Mouse (Mus musculus): ENCODE measurements at regions not wholly inside any gene's neighbourhood (a gene's known extent, or its start where the extent isn't known, plus 50 kb on each side); places are given as distances from the start of the nearest gene placed in this dataset.
"Not testable (repeated sequence)": the region's sequence is repeated elsewhere in the genome, so short reads cannot be mapped to it uniquely, and the experiment has no call there.

- intact Hi-C loops (cut with DNase I): no loop called here
Observed at GRCm38 (mm10) chr3:151943542-151943941, 106.1 kb upstream of the Ptgfr start.

GRCm38 (mm10) chr3:151938472-151939029, 101.1 kb upstream of the Ptgfr start:
- intact Hi-C loops (cut with DNase I): no loop called here

More at GRCm38 (mm10) chr3:151943542-151943941, 106.1 kb upstream of the Ptgfr start:
- no peak for DNase-seq (ENCODE audit: extremely low spot score in 1 of 2, low spot score in 2 of 2)

GRCm38 (mm10) chr3:151931656-151932055, 94.2 kb upstream of the Ptgfr start:
- intact Hi-C loops (cut with DNase I): no loop called here
- DNase-seq (ENCODE audit: extremely low spot score in 1 of 2, low spot score in 2 of 2): no peak

More at GRCm38 (mm10) chr3:151938472-151939029, 101.1 kb upstream of the Ptgfr start:
- DNase-seq (ENCODE audit: extremely low spot score in 1 of 2, low spot score in 2 of 2): no peak

GRCm38 (mm10) chr3:151931096-151931495, 93.7 kb upstream of the Ptgfr start:
- intact Hi-C loops (cut with DNase I): no loop called here
- DNase-seq (ENCODE audit: extremely low spot score in 1 of 2, low spot score in 2 of 2): no peak

- DNase-seq (ENCODE audit: extremely low spot score in 1 of 2, low spot score in 2 of 2): peak; percentile 6 to 87
- intact Hi-C loops (cut with DNase I): no loop called here
Observed at GRCm38 (mm10) chr3:151914010-151914513, 76.6 kb upstream of the Ptgfr start.

- DNase-seq (ENCODE audit: extremely low spot score in 1 of 2, low spot score in 2 of 2); intact Hi-C loops (cut with DNase I): not testable (repeated sequence)
Observed at GRCm38 (mm10) chr3:151912292-151912691, 74.9 kb upstream of the Ptgfr start.

GRCm38 (mm10) chr3:151910851-151911250, 73.4 kb upstream of the Ptgfr start:
- DNase-seq (ENCODE audit: extremely low spot score in 1 of 2, low spot score in 2 of 2): no peak
- intact Hi-C loops (cut with DNase I): no loop called here

GRCm38 (mm10) chr3:151909344-151909743, 71.9 kb upstream of the Ptgfr start:
- DNase-seq (ENCODE audit: extremely low spot score in 1 of 2, low spot score in 2 of 2): no peak
- intact Hi-C loops (cut with DNase I): no loop called here

GRCm38 (mm10) chr3:151908886-151909285, 71.5 kb upstream of the Ptgfr start:
- intact Hi-C loops (cut with DNase I): no loop called here
- DNase-seq (ENCODE audit: extremely low spot score in 1 of 2, low spot score in 2 of 2): no peak

GRCm38 (mm10) chr3:151905775-151906174, 68.3 kb upstream of the Ptgfr start:
- intact Hi-C loops (cut with DNase I): no loop called here
- DNase-seq (ENCODE audit: extremely low spot score in 1 of 2, low spot score in 2 of 2): no peak

GRCm38 (mm10) chr3:151903169-151903568, 65.7 kb upstream of the Ptgfr start:
- DNase-seq (ENCODE audit: extremely low spot score in 1 of 2, low spot score in 2 of 2): no peak
- intact Hi-C loops (cut with DNase I): no loop called here

GRCm38 (mm10) chr3:151902216-151902827, 64.9 kb upstream of the Ptgfr start:
- no peak for DNase-seq (ENCODE audit: extremely low spot score in 1 of 2, low spot score in 2 of 2)
- intact Hi-C loops (cut with DNase I): no loop called here

- intact Hi-C loops (cut with DNase I): no loop called here
- no peak for DNase-seq (ENCODE audit: extremely low spot score in 1 of 2, low spot score in 2 of 2)
Observed at GRCm38 (mm10) chr3:151899676-151900075, 62.2 kb upstream of the Ptgfr start.

- intact Hi-C loops (cut with DNase I): no loop called here
- no peak for DNase-seq (ENCODE audit: extremely low spot score in 1 of 2, low spot score in 2 of 2)
Observed at GRCm38 (mm10) chr3:151899094-151899493, 61.7 kb upstream of the Ptgfr start.

- intact Hi-C loops (cut with DNase I): no loop called here
Observed at GRCm38 (mm10) chr3:151896320-151896719, 58.9 kb upstream of the Ptgfr start.

GRCm38 (mm10) chr3:151894712-151895111, 57.3 kb upstream of the Ptgfr start:
- intact Hi-C loops (cut with DNase I): no loop called here

More at GRCm38 (mm10) chr3:151896320-151896719, 58.9 kb upstream of the Ptgfr start:
- no peak for DNase-seq (ENCODE audit: extremely low spot score in 1 of 2, low spot score in 2 of 2)

GRCm38 (mm10) chr3:151893421-151894235, 56.2 kb upstream of the Ptgfr start:
- intact Hi-C loops (cut with DNase I): no loop called here

More at GRCm38 (mm10) chr3:151894712-151895111, 57.3 kb upstream of the Ptgfr start:
- DNase-seq (ENCODE audit: extremely low spot score in 1 of 2, low spot score in 2 of 2): peak in 1 of 2 experiments; percentile 38

GRCm38 (mm10) chr3:151891760-151892253, 54.4 kb upstream of the Ptgfr start:
- intact Hi-C loops (cut with DNase I): no loop called here
- DNase-seq (ENCODE audit: extremely low spot score in 1 of 2, low spot score in 2 of 2): peak; percentile 30 to 86

More at GRCm38 (mm10) chr3:151893421-151894235, 56.2 kb upstream of the Ptgfr start:
- no peak for DNase-seq (ENCODE audit: extremely low spot score in 1 of 2, low spot score in 2 of 2)

- DNase-seq (ENCODE audit: extremely low spot score in 1 of 2, low spot score in 2 of 2): no peak
- intact Hi-C loops (cut with DNase I): no loop called here
Observed at GRCm38 (mm10) chr3:151891336-151891735, 53.9 kb upstream of the Ptgfr start.
